Mouse (Mus musculus): Measurements from ENCODE around the gene Tom1l2.

Tom1l2 gene

GRCm38 (mm10) chr11:60351388-60351787 lies 1.3 kb downstream of the Tom1l2 start:
- DNase-seq (ENCODE audit: extremely low read depth, insufficient read length, low spot score): no peak

- peak; percentile 62 for DNase-seq (ENCODE audit: extremely low read depth, insufficient read length, low spot score)
These were observed 6.2 kb downstream of the Tom1l2 start for GRCm38 (mm10) chr11:60346537-60346936.

GRCm38 (mm10) chr11:60345868-60346267 lies 6.8 kb downstream of the Tom1l2 start:
- no peak for DNase-seq (ENCODE audit: extremely low read depth, insufficient read length, low spot score)

GRCm38 (mm10) chr11:60339361-60339760 lies 13.3 kb downstream of the Tom1l2 start:
- peak; percentile 75 for DNase-seq (ENCODE audit: extremely low read depth, insufficient read length, low spot score)

GRCm38 (mm10) chr11:60338291-60338690 lies 14.4 kb downstream of the Tom1l2 start:
- no peak for DNase-seq (ENCODE audit: extremely low read depth, insufficient read length, low spot score)

- no peak for DNase-seq (ENCODE audit: extremely low read depth, insufficient read length, low spot score)
These were observed 16.9 kb downstream of the Tom1l2 start for GRCm38 (mm10) chr11:60335771-60336170.

- no peak for DNase-seq (ENCODE audit: extremely low read depth, insufficient read length, low spot score)
These were observed 18.6 kb downstream of the Tom1l2 start for GRCm38 (mm10) chr11:60334124-60334523.

- DNase-seq (ENCODE audit: extremely low read depth, insufficient read length, low spot score): no peak
These were observed 19.2 kb downstream of the Tom1l2 start for GRCm38 (mm10) chr11:60333461-60333860.

GRCm38 (mm10) chr11:60330551-60330950 lies 22.2 kb downstream of the Tom1l2 start:
- no peak for DNase-seq (ENCODE audit: extremely low read depth, insufficient read length, low spot score)

GRCm38 (mm10) chr11:60323731-60324130 lies 29.0 kb downstream of the Tom1l2 start:
- DNase-seq (ENCODE audit: extremely low read depth, insufficient read length, low spot score): no peak

GRCm38 (mm10) chr11:60321438-60321837 lies 31.3 kb downstream of the Tom1l2 start:
- DNase-seq (ENCODE audit: extremely low read depth, insufficient read length, low spot score): no peak

GRCm38 (mm10) chr11:60320426-60321037 lies 32.2 kb downstream of the Tom1l2 start:
- DNase-seq (ENCODE audit: extremely low read depth, insufficient read length, low spot score): no peak

- DNase-seq (ENCODE audit: extremely low read depth, insufficient read length, low spot score): no peak
These were observed 33.2 kb downstream of the Tom1l2 start for GRCm38 (mm10) chr11:60319257-60320066.

GRCm38 (mm10) chr11:60318716-60319115 lies 34.0 kb downstream of the Tom1l2 start:
- no peak for DNase-seq (ENCODE audit: extremely low read depth, insufficient read length, low spot score)

GRCm38 (mm10) chr11:60317376-60318102 lies 35.2 kb downstream of the Tom1l2 start:
- DNase-seq (ENCODE audit: extremely low read depth, insufficient read length, low spot score): no peak

GRCm38 (mm10) chr11:60316883-60317282 lies 35.8 kb downstream of the Tom1l2 start:
- no peak for DNase-seq (ENCODE audit: extremely low read depth, insufficient read length, low spot score)

GRCm38 (mm10) chr11:60316250-60316649 lies 36.5 kb downstream of the Tom1l2 start:
- DNase-seq (ENCODE audit: extremely low read depth, insufficient read length, low spot score): no peak

- peak; percentile 47 for DNase-seq (ENCODE audit: extremely low read depth, insufficient read length, low spot score)
These were observed 41.5 kb downstream of the Tom1l2 start for GRCm38 (mm10) chr11:60311025-60311854.

GRCm38 (mm10) chr11:60309875-60310274 lies 42.8 kb downstream of the Tom1l2 start:
- DNase-seq (ENCODE audit: extremely low read depth, insufficient read length, low spot score): no peak

- no peak for DNase-seq (ENCODE audit: extremely low read depth, insufficient read length, low spot score)
These were observed 44.1 kb downstream of the Tom1l2 start for GRCm38 (mm10) chr11:60308506-60309116.
